Mouse (Mus musculus) CH12.LX (cell line): ENCODE measurements at regions not wholly inside any gene's neighbourhood (a gene's known extent, or its start where the extent isn't known, plus 50 kb on each side); places are given as distances from the start of the nearest gene placed in this dataset.

Source experiments
- DNase-seq: peaks from one replicate; pipeline ENCODE4 v3.0.0-alpha.2; 2013; ENCODE audit errors: extremely low read depth
- H3K27ac ChIP-seq: 2 replicates; pipeline ENCODE4 v1.5.1; 2012; ENCODE audit warnings: low read depth, mild to moderate bottlenecking, control low read depth, moderate library complexity; ENCODE audit not compliant: insufficient read depth
- H3K27me3 ChIP-seq: replicated peaks from 2 replicates; pipeline ENCODE3; 2012; ENCODE audit warnings: inconsistent platforms
- H3K36me3 ChIP-seq, 2 experiments: replicated peaks in 1 of 2; 2 replicates each; pipeline versions ENCODE3 to v1.6.1; 2012; ENCODE audit warnings: inconsistent platforms in 1 of 2, low read length in 1 of 2, mild to moderate bottlenecking in 1 of 2, mixed read lengths in 1 of 2, moderate library complexity in 1 of 2; ENCODE audit not compliant: control insufficient read depth in 1 of 2, insufficient read depth in 1 of 2
- H3K4me1 ChIP-seq, 2 experiments: 2 replicates each; pipeline ENCODE4 v1.6.1; 2012; ENCODE audit warnings: inconsistent platforms in 1 of 2, moderate library complexity in 1 of 2; ENCODE audit not compliant: insufficient read depth in 2 of 2, control insufficient read depth in 1 of 2
- H3K4me2 ChIP-seq: 2 replicates; pipeline ENCODE4 v1.6.1; 2012; ENCODE audit warnings: low read depth, mild to moderate bottlenecking, control low read depth; ENCODE audit not compliant: poor library complexity, insufficient read depth, severe bottlenecking
- H3K4me3 ChIP-seq, 3 experiments: fragments of 150-350 bp in 1 of 3; sonication (generic) in 1 of 3; replicated peaks in 1 of 3; 2 replicates each; pipeline versions ENCODE3 to v1.5.1; 2011 to 2012; ENCODE audit warnings: low read depth in 2 of 3, low read length in 2 of 3, mild to moderate bottlenecking in 2 of 3, moderate library complexity in 2 of 3, control low read depth in 1 of 3, improper control_type of control experiment in 1 of 3, inconsistent platforms in 1 of 3, mixed read lengths in 1 of 3; ENCODE audit not compliant: poor library complexity in 1 of 3
- H3K79me2 ChIP-seq: replicated peaks from 2 replicates; pipeline ENCODE4 v1.6.1; 2012; ENCODE audit warnings: mild to moderate bottlenecking, moderate library complexity; ENCODE audit not compliant: control insufficient read depth, poor library complexity, insufficient read depth, severe bottlenecking; ENCODE audit errors: extremely low read depth
- H3K9ac ChIP-seq: 2 replicates; pipeline ENCODE4 v1.6.1; 2012; ENCODE audit warnings: low read depth, mild to moderate bottlenecking, control low read depth, moderate library complexity; ENCODE audit not compliant: insufficient read depth
- H3K9me3 ChIP-seq: replicated peaks from 2 replicates; pipeline ENCODE3; 2012; ENCODE audit warnings: low read length, inconsistent platforms, mixed read lengths
- BHLHE40 ChIP-seq: IDR thresholded peaks from 2 replicates; pipeline ENCODE4 v1.6.1; 2011; ENCODE audit warnings: mild to moderate bottlenecking, low read depth, low read length, improper control_type of control experiment
- CTCF ChIP-seq, 2 experiments: IDR thresholded peaks in 1 of 2; conservative IDR thresholded peaks in 1 of 2; 2 replicates each; pipeline ENCODE4 v1.5.1; 2011 to 2012; ENCODE audit warnings: low read depth in 2 of 2, low read length in 2 of 2, improper control_type of control experiment in 1 of 2, inconsistent platforms in 1 of 2, mild to moderate bottlenecking in 1 of 2, moderate library complexity in 1 of 2
- E2F4 ChIP-seq: IDR thresholded peaks from 2 replicates; pipeline ENCODE4 v1.6.1; 2011; ENCODE audit warnings: low read depth, low read length, improper control_type of control experiment; ENCODE audit not compliant: insufficient replicate concordance
- ETS1 ChIP-seq: conservative IDR thresholded peaks from 2 replicates; pipeline ENCODE4 v1.6.1; 2012; ENCODE audit warnings: low read depth, mild to moderate bottlenecking, inconsistent platforms, low read length, improper control_type of control experiment, moderate library complexity
- GABPA ChIP-seq: IDR thresholded peaks from 2 replicates; pipeline ENCODE4 v1.6.1; 2012; ENCODE audit warnings: low read depth, low read length, improper control_type of control experiment, inconsistent platforms; ENCODE audit not compliant: insufficient replicate concordance
- HCFC1 ChIP-seq: IDR thresholded peaks from 2 replicates; pipeline ENCODE4 v1.6.1; 2012; ENCODE audit warnings: low read depth, mild to moderate bottlenecking, inconsistent platforms, low read length, improper control_type of control experiment
- IRF4 ChIP-seq: IDR thresholded peaks from 2 replicates; pipeline ENCODE4 v1.6.1; 2014; ENCODE audit warnings: low read depth, mild to moderate bottlenecking, inconsistent platforms, low read length, improper control_type of control experiment
- JUN ChIP-seq: IDR thresholded peaks from 2 replicates; pipeline ENCODE4 v1.6.1; 2011; ENCODE audit warnings: low read depth, mild to moderate bottlenecking, low read length, improper control_type of control experiment, moderate library complexity; ENCODE audit not compliant: insufficient read depth
- MAZ ChIP-seq: IDR thresholded peaks from 2 replicates; pipeline ENCODE4 v1.6.1; 2012; ENCODE audit warnings: low read depth, mild to moderate bottlenecking, inconsistent platforms, low read length, improper control_type of control experiment, moderate library complexity
- MYC ChIP-seq: IDR thresholded peaks from 2 replicates; pipeline ENCODE4 v1.6.1; 2011; ENCODE audit warnings: low read depth, mild to moderate bottlenecking, improper control_type of control experiment, low read length
- NELFE ChIP-seq: IDR thresholded peaks from 2 replicates; pipeline ENCODE4 v1.6.1; 2011; ENCODE audit warnings: low read depth, low read length, improper control_type of control experiment
- RCOR1 ChIP-seq: conservative IDR thresholded peaks from 2 replicates; pipeline ENCODE4 v1.6.1; 2012; ENCODE audit warnings: low read depth, mild to moderate bottlenecking, inconsistent platforms, low read length, improper control_type of control experiment
- SIN3A ChIP-seq: IDR thresholded peaks from 2 replicates; pipeline ENCODE4 v1.6.1; 2012; ENCODE audit warnings: low read length, improper control_type of control experiment, inconsistent platforms
- USF2 ChIP-seq: conservative IDR thresholded peaks from 2 replicates; pipeline ENCODE4 v1.6.1; 2011; ENCODE audit warnings: low read depth, low read length, improper control_type of control experiment
- ZKSCAN1 ChIP-seq: IDR thresholded peaks from 2 replicates; pipeline ENCODE4 v1.6.1; 2012; ENCODE audit warnings: low read depth, inconsistent platforms, low read length, improper control_type of control experiment, borderline replicate concordance
- ZMIZ1 ChIP-seq: IDR thresholded peaks from 2 replicates; pipeline ENCODE4 v1.6.1; 2012; ENCODE audit warnings: low read depth, mild to moderate bottlenecking, inconsistent platforms, low read length, improper control_type of control experiment
- dilution Hi-C: fragments of 300-500 bp; cut with MboI; formaldehyde crosslinking; loops from 2 replicates; pipeline ENCODE4 v1.14.3; 2020; ENCODE audit warnings: low sequenced_read_pairs; ENCODE audit not compliant: extremely low pct_unique_long_range_greater_than_20kb, extremely low pct_ligation_motif_present
- in situ Hi-C: fragments of 300-500 bp; cut with MboI; formaldehyde crosslinking; loops from 3 replicates; pipeline ENCODE4 v1.14.3; 2019; ENCODE audit warnings: low sequenced_read_pairs, low pct_ligation_motif_present, low pct_unique_long_range_greater_than_20kb, mixed read lengths

DNA sequence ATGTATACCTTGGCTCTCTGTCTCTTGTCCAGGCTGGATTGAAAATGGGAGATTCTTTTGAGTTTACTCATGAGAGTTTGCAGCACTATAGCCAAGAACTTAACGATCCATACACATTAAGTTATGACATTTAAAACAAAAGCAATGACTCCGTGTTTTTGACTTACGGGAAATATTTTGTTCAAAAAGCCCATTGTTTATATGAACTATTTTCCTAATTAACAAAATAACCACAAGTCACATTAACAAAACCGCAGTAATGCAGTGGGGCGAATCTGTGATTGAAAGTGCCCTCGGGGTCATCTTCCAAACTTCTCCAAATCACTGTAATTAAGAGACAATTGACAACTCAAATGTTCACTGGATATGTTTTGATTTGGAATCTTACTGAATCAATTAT lies 511.0 kb downstream of the Epha7 start:
- H3K9ac ChIP-seq: no peak overlapping the region
- dilution Hi-C loops: no loop called here
- H3K4me2 ChIP-seq: no peak overlapping the region
- no peaks in the 10 kb centered on the region for H3K27me3 ChIP-seq
- no peaks in the 10 kb centered on the region for H3K4me1 ChIP-seq
- no peak overlapping the region for H3K27ac ChIP-seq
- DNase-seq: no peak
- TF ChIP-seq JUN: no peak
- TF ChIP-seq GABPA: no peak
- TF ChIP-seq IRF4: no peak
- no peak for TF ChIP-seq NELFE
- no peak for TF ChIP-seq USF2
- no peak for TF ChIP-seq MAZ
- TF ChIP-seq ETS1: no peak
- no peak for TF ChIP-seq ZMIZ1
- no peak for TF ChIP-seq MYC
- TF ChIP-seq BHLHE40: no peak
- H3K4me3 ChIP-seq: no peak overlapping the region
- peaks cover 21% of the 10 kb centered on the region for H3K9me3 ChIP-seq
- in situ Hi-C loops: no loop called here
- no peaks in the 10 kb centered on the region for H3K36me3 ChIP-seq
- H3K79me2 ChIP-seq: no peaks in the 10 kb centered on the region

DNA sequence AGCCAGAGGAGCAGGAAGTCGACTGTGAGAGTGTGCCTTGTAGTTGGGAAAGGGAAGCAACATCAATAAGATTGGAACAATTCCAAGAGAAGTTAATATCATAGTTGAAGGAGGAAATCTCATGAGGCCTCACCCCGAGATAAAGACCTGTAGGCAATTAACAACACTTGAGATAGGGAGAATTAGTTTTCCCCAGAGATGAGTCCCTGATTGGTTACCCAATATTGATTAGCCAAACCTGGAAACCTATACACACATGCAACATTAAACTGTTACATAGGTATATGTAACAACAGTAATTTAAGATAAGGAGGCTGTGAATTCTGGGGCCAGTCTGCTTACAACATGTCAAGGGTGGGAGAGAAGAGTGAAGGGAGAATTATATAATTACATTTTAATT lies 516.2 kb downstream of the Epha7 start:
- DNase-seq: no peak
- peaks cover 20% of the 10 kb centered on the region for H3K9me3 ChIP-seq
- H3K27me3 ChIP-seq: no peaks in the 10 kb centered on the region
- no peak overlapping the region for H3K4me2 ChIP-seq
- TF ChIP-seq MYC: no peak
- no peak for TF ChIP-seq HCFC1
- no peak for TF ChIP-seq RCOR1
- TF ChIP-seq ZKSCAN1: no peak
- no peak for TF ChIP-seq E2F4
- no peak for TF ChIP-seq CTCF (conservative IDR thresholded peaks at IDR 0.05 in 1 of 2, IDR thresholded peaks at IDR 0.05 in 1 of 2; ENCODE audit: low read depth in 2 of 2, low read length in 2 of 2)
- in situ Hi-C loops: no loop called here
- H3K79me2 ChIP-seq: no peaks in the 10 kb centered on the region
- no peak overlapping the region for H3K4me3 ChIP-seq
- dilution Hi-C loops: no loop called here
- H3K27ac ChIP-seq: no peak overlapping the region
- H3K4me1 ChIP-seq: no peaks in the 10 kb centered on the region
- H3K36me3 ChIP-seq: no peaks in the 10 kb centered on the region
- H3K9ac ChIP-seq: no peak overlapping the region

DNA sequence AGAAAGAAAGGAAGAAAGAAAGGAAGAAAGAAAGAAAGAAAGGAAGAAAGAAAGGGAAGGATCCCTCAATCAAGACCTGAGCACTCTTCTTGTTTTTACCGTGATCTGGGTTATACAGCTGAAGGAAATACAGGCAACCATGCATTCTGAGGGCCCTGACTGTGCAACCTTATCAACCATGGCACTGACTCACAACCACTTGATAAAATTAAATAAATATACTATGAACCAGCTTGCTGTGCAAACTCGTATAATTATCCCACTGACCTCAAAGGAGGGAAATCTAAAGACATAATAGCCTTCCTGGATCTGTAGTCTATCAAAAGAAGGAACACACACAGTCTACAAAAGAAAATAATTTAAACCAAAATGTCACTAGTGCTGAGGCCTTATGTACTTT lies 518.8 kb downstream of the Epha7 start:
- DNase-seq: no peak
- Histone ChIP-seq H3K4me3 (no peak overlapping the region), H3K27ac (no peak overlapping the region), H3K9me3 (peaks cover 16% of the 10 kb centered on the region), H3K79me2 (no peaks in the 10 kb centered on the region), H3K27me3 (no peaks in the 10 kb centered on the region), H3K9ac (no peak overlapping the region), H3K4me1 (no peaks in the 10 kb centered on the region), H3K4me2 (no peak overlapping the region), H3K36me3 (no peaks in the 10 kb centered on the region)
- TF ChIP-seq ZKSCAN1 (no peak), SIN3A (no peak)
- dilution Hi-C loops (no loop called here), in situ Hi-C loops (no loop called here)
